Mouse (Mus musculus): ENCODE measurements at regions not wholly inside any gene's neighbourhood (a gene's known extent, or its start where the extent isn't known, plus 50 kb on each side); places are given as distances from the start of the nearest gene placed in this dataset.

GRCm38 (mm10) chr9:31988826-31989225, 75.6 kb upstream of the Barx2 start:
- no peak overlapping the region for H3K9ac ChIP-seq (ENCODE audit: insufficient read depth, low read depth)
- dilution Hi-C loops (cut with MboI; ENCODE audit: extremely low pct_ligation_motif_present, extremely low pct_unique_long_range_greater_than_20kb, low sequenced_read_pairs): no loop called here
- H3K27ac ChIP-seq (ENCODE audit: insufficient read depth, low read depth): no peak overlapping the region
- H3K9me3 ChIP-seq (replicated peaks; ENCODE audit: low read length): no peaks in the 10 kb centered on the region
- H3K27me3 ChIP-seq (replicated peaks): no peaks in the 10 kb centered on the region
- no peaks in the 10 kb centered on the region for H3K79me2 ChIP-seq (replicated peaks; ENCODE audit: control insufficient read depth, extremely low read depth, insufficient read depth, poor library complexity, severe bottlenecking)
- TF ChIP-seq RAD21 (IDR thresholded peaks at IDR 0.05; ENCODE audit: low read depth, low read length) (no peak), ELF1 (IDR thresholded peaks at IDR 0.05; ENCODE audit: low read depth, low read length) (no peak), SIN3A (IDR thresholded peaks at IDR 0.05; ENCODE audit: low read length) (no peak), EP300 (IDR thresholded peaks at IDR 0.05; ENCODE audit: low read length) (no peak), HCFC1 (IDR thresholded peaks at IDR 0.05; ENCODE audit: low read depth, low read length) (no peak), USF2 (conservative IDR thresholded peaks at IDR 0.05; ENCODE audit: low read depth, low read length) (no peak), NELFE (IDR thresholded peaks at IDR 0.05; ENCODE audit: low read depth, low read length) (no peak), MYC (IDR thresholded peaks at IDR 0.05; ENCODE audit: low read depth, low read length) (no peak), MXI1 (IDR thresholded peaks at IDR 0.05; ENCODE audit: low read depth, low read length) (no peak), JUND (conservative IDR thresholded peaks at IDR 0.05; ENCODE audit: low read depth, low read length) (no peak), MAFK (IDR thresholded peaks at IDR 0.05; ENCODE audit: insufficient replicate concordance, low read length) (no peak), SMC3 (IDR thresholded peaks at IDR 0.05; ENCODE audit: low read depth, low read length) (no peak), MEF2A (IDR thresholded peaks at IDR 0.05; ENCODE audit: borderline replicate concordance, low read depth, low read length) (no peak), MAX (IDR thresholded peaks at IDR 0.05; ENCODE audit: low read length) (no peak), CTCF (conservative IDR thresholded peaks at IDR 0.05 in 1 of 2, IDR thresholded peaks at IDR 0.05 in 1 of 2; ENCODE audit: low read depth in 2 of 2, low read length in 2 of 2) (no peak), KAT2A (IDR thresholded peaks at IDR 0.05; ENCODE audit: insufficient replicate concordance, low read length) (no peak), JUN (IDR thresholded peaks at IDR 0.05; ENCODE audit: insufficient read depth, low read depth, low read length) (no peak)
- peaks cover 0 to 3% of the 10 kb centered on the region in 2 experiments; a peak in 1 of 4 replicates for H3K4me1 ChIP-seq (ENCODE audit: control insufficient read depth in 1 of 2, insufficient read depth in 2 of 2)
- in situ Hi-C loops (cut with MboI; ENCODE audit: low pct_ligation_motif_present, low pct_unique_long_range_greater_than_20kb, low sequenced_read_pairs): no loop called here
- DNase-seq (ENCODE audit: extremely low read depth): no peak
- no peak overlapping the region for H3K4me2 ChIP-seq (ENCODE audit: insufficient read depth, low read depth, poor library complexity, severe bottlenecking)
- H3K36me3 ChIP-seq (replicated peaks in 1 of 2; ENCODE audit: control insufficient read depth in 1 of 2, insufficient read depth in 1 of 2, low read length in 1 of 2): no peaks in the 10 kb centered on the region
- no peak overlapping the region for H3K4me3 ChIP-seq (replicated peaks in 1 of 3; ENCODE audit: low read depth in 2 of 3, low read length in 2 of 3, poor library complexity in 1 of 3)

- DNase-seq (ENCODE audit: extremely low read depth): no peak
- no peaks in the 10 kb centered on the region for H3K27me3 ChIP-seq (replicated peaks)
- in situ Hi-C loops (cut with MboI; ENCODE audit: low pct_ligation_motif_present, low pct_unique_long_range_greater_than_20kb, low sequenced_read_pairs): no loop called here
- no peak overlapping the region for H3K27ac ChIP-seq (ENCODE audit: insufficient read depth, low read depth)
- no peaks in the 10 kb centered on the region for H3K79me2 ChIP-seq (replicated peaks; ENCODE audit: control insufficient read depth, extremely low read depth, insufficient read depth, poor library complexity, severe bottlenecking)
- dilution Hi-C loops (cut with MboI; ENCODE audit: extremely low pct_ligation_motif_present, extremely low pct_unique_long_range_greater_than_20kb, low sequenced_read_pairs): no loop called here
- no peak overlapping the region for H3K9ac ChIP-seq (ENCODE audit: insufficient read depth, low read depth)
- no peak overlapping the region for H3K4me3 ChIP-seq (replicated peaks in 1 of 3; ENCODE audit: low read depth in 2 of 3, low read length in 2 of 3, poor library complexity in 1 of 3)
- H3K9me3 ChIP-seq (replicated peaks; ENCODE audit: low read length): no peaks in the 10 kb centered on the region
- TF ChIP-seq MXI1 (IDR thresholded peaks at IDR 0.05; ENCODE audit: low read depth, low read length) (no peak), EP300 (IDR thresholded peaks at IDR 0.05; ENCODE audit: low read length) (no peak), PAX5 (IDR thresholded peaks at IDR 0.05; ENCODE audit: low read length) (no peak), CHD2 (IDR thresholded peaks at IDR 0.05; ENCODE audit: low read length) (no peak), UBTF (IDR thresholded peaks at IDR 0.05; ENCODE audit: low read depth, low read length) (no peak)
- no peaks in the 10 kb centered on the region for H3K36me3 ChIP-seq (replicated peaks in 1 of 2; ENCODE audit: control insufficient read depth in 1 of 2, insufficient read depth in 1 of 2, low read length in 1 of 2)
- H3K4me1 ChIP-seq (ENCODE audit: control insufficient read depth in 1 of 2, insufficient read depth in 2 of 2): peaks cover 0 to 3% of the 10 kb centered on the region in 2 experiments; a peak in 1 of 4 replicates
- no peak overlapping the region for H3K4me2 ChIP-seq (ENCODE audit: insufficient read depth, low read depth, poor library complexity, severe bottlenecking)
These were observed 76.5 kb upstream of the Barx2 start for GRCm38 (mm10) chr9:31989581-31990360.
